Comparison of ENCODE assay signal across 8 mouse cellular contexts in genomic region chr4:47091493-47092386, GRCm38 (mm10). TPM values are rescaled to one million over a fixed set of nuclear protein-coding genes. Genes with fewer than 3 reads are reported as not detected.
A peak's percentile ranks its signal among the peaks of the same experiment; 100 is the strongest.
DNase-seq lines count a peak whose midpoint lies in the region; ATAC-seq and TF ChIP-seq lines count a peak whose summit lies in the region.

TSS of gene Galnt12 (plus strand) at chr4:47091909.

- no peak within 1 kb of the TSS for H3K27ac ChIP-seq in bone marrow macrophage, adult 2 months (ENCODE audit: insufficient read depth, low read depth, low read length)
- no peak within 1 kb of the TSS for H3K27ac ChIP-seq in heart, embryonic 11.5 days (ENCODE audit: low read depth, low read length)
- H3K27ac ChIP-seq in spleen, adult 2 months (ENCODE audit: insufficient read depth, low read length): peak within 1 kb of the TSS; percentile 11; the same call in 1 of the 2 replicates

- H3K9me3 ChIP-seq in heart, embryonic 11.5 days (replicated peaks; ENCODE audit: control insufficient read depth, low read length): no peaks in the 10 kb centered on the region

- TF ChIP-seq POLR2A in bone marrow macrophage, adult 2 months (IDR thresholded peaks at IDR 0.05; ENCODE audit: borderline replicate concordance, low read depth, low read length): peak; percentile 42; the same call in 1 of the 2 replicates
- peak; percentile 29; the same call in 1 of the 2 replicates for TF ChIP-seq POLR2A in spleen, adult 2 months (IDR thresholded peaks at IDR 0.05; ENCODE audit: low read depth, low read length)

- peak within 1 kb of the TSS; percentile 63 for H3K9ac ChIP-seq in heart, embryonic 11.5 days (ENCODE audit: low read depth, low read length)

- peak within 1 kb of the TSS; percentile 92 for H3K4me3 ChIP-seq in bone marrow macrophage, adult 2 months (ENCODE audit: insufficient read depth, low read length)
- H3K4me3 ChIP-seq in heart, embryonic 11.5 days (ENCODE audit: low read depth, low read length): peak within 1 kb of the TSS; percentile 75
- H3K4me3 ChIP-seq in spleen, adult 2 months (ENCODE audit: extremely low read depth, insufficient read depth, insufficient read length): peak within 1 kb of the TSS; percentile 75

- peaks cover 17% of the 10 kb centered on the region for H3K4me1 ChIP-seq in bone marrow macrophage, adult 2 months (ENCODE audit: control insufficient read depth, insufficient read depth, low read length)
- H3K4me1 ChIP-seq in heart, embryonic 11.5 days (ENCODE audit: control insufficient read depth, insufficient read depth, low read length): peaks cover 4% of the 10 kb centered on the region; the same call in 1 of the 2 replicates
- peaks cover 5% of the 10 kb centered on the region for H3K4me1 ChIP-seq in spleen, adult 2 months (ENCODE audit: control insufficient read depth, insufficient read depth, insufficient read length)

- H3K36me3 ChIP-seq in heart, embryonic 11.5 days (ENCODE audit: control insufficient read depth, insufficient read depth, low read length): no peaks in the 10 kb centered on the region
- no peaks in the 10 kb centered on the region for H3K36me3 ChIP-seq in spleen, adult 2 months (ENCODE audit: control insufficient read depth, insufficient read depth, low read length)

- 1% methylated on average over 72 of the region's 74 CpGs for WGBS in heart, embryonic 11.5 days (ENCODE audit: insufficient replicate concordance)
- 3% methylated on average over 71 of the region's 74 CpGs for WGBS in spleen, adult 2 months

- no peak for ATAC-seq in heart, embryonic 11.5 days (replicated peaks; ENCODE audit: insufficient number of reproducible peaks, low FRiP score, low TSS enrichment)
- ATAC-seq in megakaryocyte progenitor cell, adult 5-6 weeks (replicated peaks; ENCODE audit: poor library complexity): peak; percentile 6; the same call in 1 of the 2 replicates

- no peak for TF ChIP-seq CTCF in bone marrow macrophage, adult 2 months (IDR thresholded peaks at IDR 0.05; ENCODE audit: low read depth, low read length)
- TF ChIP-seq CTCF in spleen, adult 2 months (IDR thresholded peaks at IDR 0.05; ENCODE audit: extremely low read depth, insufficient read depth, insufficient read length, insufficient replicate concordance): no peak

- H3K4me2 ChIP-seq in heart, embryonic 11.5 days: peak within 1 kb of the TSS; percentile 100

- peaks cover 38% of the 10 kb centered on the region for H3K27me3 ChIP-seq in heart, embryonic 11.5 days (ENCODE audit: control insufficient read depth, insufficient read depth, low read length)
- no peaks in the 10 kb centered on the region for H3K27me3 ChIP-seq in spleen, adult 2 months (ENCODE audit: control insufficient read depth, insufficient read depth, low read length)

- peak; percentile 21 to 56 for DNase-seq in left cerebral cortex, adult 18-20 months (ENCODE audit: low spot score in 2 of 2)
- no peak for DNase-seq in left cerebral cortex, adult 11 months (ENCODE audit: low spot score)
- DNase-seq in kidney, postnatal 14 days: peak; percentile 31
- peak in 1 of 2 experiments; percentile 38 for DNase-seq in spleen, adult 2 months (ENCODE audit: low read depth in 1 of 2, low spot score in 2 of 2)
- DNase-seq in urinary bladder, postnatal 4 days (ENCODE audit: low spot score in 2 of 2): no peak

RNA-seq across cellular contexts. Expression of gene Galnt12, which starts in this region (rescaled TPM):
- 1 to 10 TPM in 1 of 2 experiments, under 1 TPM in 1; 0.91 to 1.3 TPM for total RNA-seq in left cerebral cortex, adult 18-20 months (2021)
- 10.0 and 11.8 TPM in 2 replicates for polyA plus RNA-seq in bone marrow macrophage, adult 2 months (2012; ENCODE audit: insufficient read depth, insufficient read length, missing spikeins)
- polyA plus RNA-seq in heart, embryonic 11.5 days (2014; fragmentation: Nextera tagmentation; extraction: Ambion mirVana): 0.89 and 1.5 TPM in 2 replicates
- total RNA-seq in megakaryocyte progenitor cell, adult 5-6 weeks (2015): 0.64 and 1.0 TPM in 2 replicates
- 1.7 and 1.9 TPM in 2 replicates for total RNA-seq in megakaryocyte progenitor cell, adult 5-6 weeks (2017)
- polyA plus RNA-seq in spleen, adult 2 months (2012; rRNA removed): 11.9 and 13.7 TPM in 2 replicates

Comparison
In these comparisons a context has a peak if more than half of its experiments do, and no peak if none do; other contexts are left out.
1. DNase-seq: peak in left cerebral cortex, adult 18-20 months (2 of 2) and kidney, postnatal 14 days (single experiment); none in left cerebral cortex, adult 11 months (single experiment) and urinary bladder, postnatal 4 days (0 of 2).
2. Peak in every context shown above with its lines, with median percentiles within 50 percentile points of each other: H3K4me3 ChIP-seq.